Mouse (Mus musculus) CH12.LX (cell line): ENCODE data around the gene Slc26a10. TPM values are rescaled to one million over a fixed set of nuclear protein-coding genes. Genes with fewer than 3 reads are reported as not detected.

Source experiments
- DNase-seq: peaks from one replicate; pipeline ENCODE4 v3.0.0-alpha.2; 2013; ENCODE audit errors: extremely low read depth
- H3K27ac ChIP-seq: 2 replicates; pipeline ENCODE4 v1.5.1; 2012; ENCODE audit warnings: low read depth, mild to moderate bottlenecking, control low read depth, moderate library complexity; ENCODE audit not compliant: insufficient read depth
- H3K27me3 ChIP-seq: replicated peaks from 2 replicates; pipeline ENCODE3; 2012; ENCODE audit warnings: inconsistent platforms
- H3K36me3 ChIP-seq, 2 experiments: replicated peaks in 1 of 2; 2 replicates each; pipeline versions ENCODE3 to v1.6.1; 2012; ENCODE audit warnings: inconsistent platforms in 1 of 2, low read length in 1 of 2, mild to moderate bottlenecking in 1 of 2, mixed read lengths in 1 of 2, moderate library complexity in 1 of 2; ENCODE audit not compliant: control insufficient read depth in 1 of 2, insufficient read depth in 1 of 2
- H3K4me1 ChIP-seq, 2 experiments: 2 replicates each; pipeline ENCODE4 v1.6.1; 2012; ENCODE audit warnings: inconsistent platforms in 1 of 2, moderate library complexity in 1 of 2; ENCODE audit not compliant: insufficient read depth in 2 of 2, control insufficient read depth in 1 of 2
- H3K4me2 ChIP-seq: 2 replicates; pipeline ENCODE4 v1.6.1; 2012; ENCODE audit warnings: low read depth, mild to moderate bottlenecking, control low read depth; ENCODE audit not compliant: poor library complexity, insufficient read depth, severe bottlenecking
- H3K4me3 ChIP-seq, 3 experiments: fragments of 150-350 bp in 1 of 3; sonication (generic) in 1 of 3; replicated peaks in 1 of 3; 2 replicates each; pipeline versions ENCODE3 to v1.5.1; 2011 to 2012; ENCODE audit warnings: low read depth in 2 of 3, low read length in 2 of 3, mild to moderate bottlenecking in 2 of 3, moderate library complexity in 2 of 3, control low read depth in 1 of 3, improper control_type of control experiment in 1 of 3, inconsistent platforms in 1 of 3, mixed read lengths in 1 of 3; ENCODE audit not compliant: poor library complexity in 1 of 3
- H3K79me2 ChIP-seq: replicated peaks from 2 replicates; pipeline ENCODE4 v1.6.1; 2012; ENCODE audit warnings: mild to moderate bottlenecking, moderate library complexity; ENCODE audit not compliant: control insufficient read depth, poor library complexity, insufficient read depth, severe bottlenecking; ENCODE audit errors: extremely low read depth
- H3K9ac ChIP-seq: 2 replicates; pipeline ENCODE4 v1.6.1; 2012; ENCODE audit warnings: low read depth, mild to moderate bottlenecking, control low read depth, moderate library complexity; ENCODE audit not compliant: insufficient read depth
- H3K9me3 ChIP-seq: replicated peaks from 2 replicates; pipeline ENCODE3; 2012; ENCODE audit warnings: low read length, inconsistent platforms, mixed read lengths
- CHD2 ChIP-seq: IDR thresholded peaks from 2 replicates; pipeline ENCODE4 v1.6.1; 2011; ENCODE audit warnings: low read length, improper control_type of control experiment
- ELF1 ChIP-seq: IDR thresholded peaks from 2 replicates; pipeline ENCODE4 v1.6.1; 2014; ENCODE audit warnings: low read depth, mild to moderate bottlenecking, inconsistent platforms, low read length, improper control_type of control experiment
- GABPA ChIP-seq: IDR thresholded peaks from 2 replicates; pipeline ENCODE4 v1.6.1; 2012; ENCODE audit warnings: low read depth, low read length, improper control_type of control experiment, inconsistent platforms; ENCODE audit not compliant: insufficient replicate concordance
- IRF4 ChIP-seq: IDR thresholded peaks from 2 replicates; pipeline ENCODE4 v1.6.1; 2014; ENCODE audit warnings: low read depth, mild to moderate bottlenecking, inconsistent platforms, low read length, improper control_type of control experiment
- MAX ChIP-seq: IDR thresholded peaks from 2 replicates; pipeline ENCODE4 v1.6.1; 2011; ENCODE audit warnings: low read length, improper control_type of control experiment
- MXI1 ChIP-seq: IDR thresholded peaks from 2 replicates; pipeline ENCODE4 v1.6.1; 2011; ENCODE audit warnings: mild to moderate bottlenecking, low read depth, low read length, improper control_type of control experiment
- MYC ChIP-seq: IDR thresholded peaks from 2 replicates; pipeline ENCODE4 v1.6.1; 2011; ENCODE audit warnings: low read depth, mild to moderate bottlenecking, improper control_type of control experiment, low read length
- POLR2A ChIP-seq: IDR thresholded peaks from 2 replicates; pipeline ENCODE4 v1.6.1; 2011; ENCODE audit warnings: low read depth, mild to moderate bottlenecking, improper control_type of control experiment, low read length
- SIN3A ChIP-seq: IDR thresholded peaks from 2 replicates; pipeline ENCODE4 v1.6.1; 2012; ENCODE audit warnings: low read length, improper control_type of control experiment, inconsistent platforms
- SMC3 ChIP-seq: IDR thresholded peaks from 2 replicates; pipeline ENCODE4 v1.6.1; 2011; ENCODE audit warnings: low read depth, low read length, improper control_type of control experiment
- TBP ChIP-seq: conservative IDR thresholded peaks from 2 replicates; pipeline ENCODE4 v1.6.1; 2011; ENCODE audit warnings: low read depth, low read length, improper control_type of control experiment
- TCF12 ChIP-seq: IDR thresholded peaks from 2 replicates; pipeline ENCODE4 v1.6.1; 2014; ENCODE audit warnings: low read depth, mild to moderate bottlenecking, inconsistent platforms, low read length, improper control_type of control experiment
- USF2 ChIP-seq: conservative IDR thresholded peaks from 2 replicates; pipeline ENCODE4 v1.6.1; 2011; ENCODE audit warnings: low read depth, low read length, improper control_type of control experiment
- dilution Hi-C: fragments of 300-500 bp; cut with MboI; formaldehyde crosslinking; loops from 2 replicates; pipeline ENCODE4 v1.14.3; 2020; ENCODE audit warnings: low sequenced_read_pairs; ENCODE audit not compliant: extremely low pct_unique_long_range_greater_than_20kb, extremely low pct_ligation_motif_present
- in situ Hi-C: fragments of 300-500 bp; cut with MboI; formaldehyde crosslinking; loops from 3 replicates; pipeline ENCODE4 v1.14.3; 2019; ENCODE audit warnings: low sequenced_read_pairs, low pct_ligation_motif_present, low pct_unique_long_range_greater_than_20kb, mixed read lengths
- polyA plus RNA-seq: library from polyadenylated mRNA; unstranded; fragments of >175 nt; gene quantifications from 2 replicates; pipeline ENCODE4 v1.2.1, GENCODE M21; 2012; ENCODE audit warnings: low read depth; ENCODE audit not compliant: insufficient read length
- total RNA-seq, 2 experiments: library from RNA; depleted of rRNA; stranded (reverse); fragments of 300-350 nt in 1 of 2; fragments of >200 nt in 1 of 2; gene quantifications; 2 replicates each; pipeline ENCODE4 v1.2.3; 2012 to 2014

Gene Slc26a10
- total and polyA plus RNA-seq, 3 experiments = 0.05 to 1.7 (median 0.16) TPM

- no peak overlapping the region for H3K9ac ChIP-seq
- no peak overlapping the region for H3K27ac ChIP-seq
- no peaks in the 10 kb centered on the region for H3K27me3 ChIP-seq
- no peak overlapping the region for H3K4me3 ChIP-seq
- H3K4me1 ChIP-seq = peaks cover 0 to 5% of the 10 kb centered on the region in 2 experiments; a peak in 1 of 4 replicates
- no peaks in the 10 kb centered on the region for H3K79me2 ChIP-seq
- in situ Hi-C loops (no loop called here), dilution Hi-C loops (no loop called here)
- no peak for TF ChIP-seq TBP
- H3K4me2 ChIP-seq = no peak overlapping the region
- no peak for DNase-seq
- no peaks in the 10 kb centered on the region for H3K36me3 ChIP-seq
- peaks cover 7% of the 10 kb centered on the region for H3K9me3 ChIP-seq
These were observed 36.0 kb upstream of the Slc26a10 start for GRCm38 (mm10) chr10:127216456-127216855.

GRCm38 (mm10) chr10:127214422-127214803 is 34.0 kb upstream of the Slc26a10 start:
- Histone ChIP-seq H3K27ac (no peak overlapping the region), H3K36me3 (peaks cover 0 to 6% of the 10 kb centered on the region in 2 experiments), H3K9ac (no peak overlapping the region), H3K4me2 (no peak overlapping the region), H3K9me3 (peaks cover 4% of the 10 kb centered on the region), H3K27me3 (no peaks in the 10 kb centered on the region), H3K79me2 (peaks cover 8% of the 10 kb centered on the region; the same call in 1 of the 2 replicates), H3K4me3 (no peak overlapping the region), H3K4me1 (peaks cover 7 to 19% of the 10 kb centered on the region in 2 experiments)
- in situ Hi-C loops = no loop called here
- TF ChIP-seq USF2 (no peak), POLR2A (no peak), TBP (no peak), TCF12 (no peak), SMC3 (no peak), CHD2 (no peak)
- dilution Hi-C loops = no loop called here
- no peak for DNase-seq

GRCm38 (mm10) chr10:127213704-127214421 is 33.4 kb upstream of the Slc26a10 start:
- TF ChIP-seq SIN3A (no peak), MXI1 (no peak), MYC (no peak), MAX (no peak), ELF1 (no peak), IRF4 (no peak), GABPA (no peak)
- Histone ChIP-seq H3K4me1 (peaks cover 7 to 21% of the 10 kb centered on the region in 2 experiments), H3K9ac (no peak overlapping the region), H3K27me3 (no peaks in the 10 kb centered on the region), H3K36me3 (peaks cover under 1 to 11% of the 10 kb centered on the region in 2 experiments), H3K4me3 (no peak overlapping the region), H3K9me3 (peaks cover 2% of the 10 kb centered on the region), H3K27ac (no peak overlapping the region), H3K79me2 (peaks cover 8% of the 10 kb centered on the region; the same call in 1 of the 2 replicates), H3K4me2 (no peak overlapping the region)
- DNase-seq = no peak
- dilution Hi-C loops = no loop called here
- in situ Hi-C loops = no loop called here
